9 mouse cellular contexts compared by ENCODE assay signal in the genomic region with DNA sequence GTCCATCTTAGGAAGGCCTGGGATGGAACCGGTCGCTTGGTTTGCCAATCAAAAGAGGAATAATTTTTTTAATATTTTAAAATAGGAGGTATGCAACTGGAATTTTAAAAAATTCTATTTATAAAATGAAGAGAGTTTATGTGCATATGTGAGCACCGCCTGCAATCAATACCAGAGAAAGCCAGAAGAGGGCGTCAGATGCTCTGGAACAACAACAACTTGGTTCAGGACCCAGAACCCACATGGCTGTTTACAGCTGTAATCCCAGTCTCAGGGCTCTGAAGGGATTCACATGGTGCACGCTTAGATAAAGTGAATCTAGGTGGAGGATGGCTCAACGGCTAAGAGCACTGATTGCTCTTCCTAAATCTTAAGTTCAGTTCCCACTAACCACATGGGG. TPM values are rescaled to one million over a fixed set of nuclear protein-coding genes. Genes with fewer than 3 reads are reported as not detected.
DNase-seq lines count a peak whose midpoint lies in the region; ATAC-seq and TF ChIP-seq lines count a peak whose summit lies in the region.
"Had no signal": no experiment of that assay in that cellular context is flagged by ENCODE, and none has a peak within 500 bp of the region (broad histone marks: within the 10 kb centered on the region; RNA-seq: fewer than 3 reads in every experiment).

No protein-coding gene starts in this region.

- no peak for ATAC-seq in liver, embryonic 14.5 days (ENCODE audit: insufficient read depth)
- ATAC-seq in intestine, embryonic 16.5 days = no peak

- peak; percentile 26; the same call in 1 of the 2 replicates for TF ChIP-seq CTCF in lung, adult 2 months (IDR thresholded peaks at IDR 0.05; ENCODE audit: insufficient read depth, low read length)
- TF ChIP-seq CTCF in liver, embryonic 14.5 days (IDR thresholded peaks at IDR 0.05; ENCODE audit: low read depth) = peak; percentile 47

- peak; percentile 36 for DNase-seq in gastrocnemius, postnatal 10 days
- DNase-seq in gastrocnemius, adult 18-20 months (ENCODE audit: low spot score) = no peak
- DNase-seq in lung, adult 2 months = peak; percentile 14
- no peak for DNase-seq in lung, postnatal 25 days (ENCODE audit: low spot score)
- peak; percentile 33 for DNase-seq in T-cell, adult 2 months (ENCODE audit: low spot score)
- DNase-seq in liver, embryonic 14.5 days (ENCODE audit: low read depth in 3 of 3, low spot score in 3 of 3) = peak in 2 of 3 experiments; percentile 10 to 16
- DNase-seq in ovary, postnatal 10 days (ENCODE audit: low spot score) = no peak

- H3K27ac ChIP-seq in liver, embryonic 14.5 days = no peak overlapping the region
- no peak overlapping the region for H3K27ac ChIP-seq in intestine, embryonic 16.5 days (ENCODE audit: low read length)
- H3K27ac ChIP-seq: neural tube, embryonic 12.5 days had no signal

- 82% methylated on average over 6 of the region's 6 CpGs for WGBS in lung, adult 2 months
- whole genome bisulfite sequencing in liver, embryonic 14.5 days (ENCODE audit: insufficient replicate concordance) = 67% methylated on average over 6 of the region's 6 CpGs
- WGBS in intestine, embryonic 16.5 days = 83% methylated on average over 6 of the region's 6 CpGs

- no peaks in the 10 kb centered on the region for H3K27me3 ChIP-seq in liver, embryonic 14.5 days (ENCODE audit: control insufficient read depth, insufficient read depth, low read length)
- no peaks in the 10 kb centered on the region for H3K27me3 ChIP-seq in intestine, embryonic 16.5 days (replicated peaks; ENCODE audit: control insufficient read depth, insufficient read depth, low read length)
- H3K27me3 ChIP-seq: neural tube, embryonic 12.5 days had no signal

- peaks cover 70% of the 10 kb centered on the region for H3K36me3 ChIP-seq in liver, embryonic 14.5 days (replicated peaks; ENCODE audit: control insufficient read depth, insufficient read depth, low read depth)
- peaks cover 7% of the 10 kb centered on the region for H3K36me3 ChIP-seq in intestine, embryonic 16.5 days (ENCODE audit: control insufficient read depth, insufficient read depth, low read length)

- H3K9ac ChIP-seq in liver, embryonic 14.5 days (replicated peaks) = no peak overlapping the region
- no peak overlapping the region for H3K9ac ChIP-seq in intestine, embryonic 16.5 days (ENCODE audit: low read depth, low read length)
- H3K9ac ChIP-seq: neural tube, embryonic 12.5 days had no signal

- no peak for TF ChIP-seq EP300 in liver, embryonic 14.5 days (IDR thresholded peaks at IDR 0.05; ENCODE audit: low read depth)

- H3K4me3 ChIP-seq in lung, adult 2 months (replicated peaks; ENCODE audit: extremely low read depth, low read depth, low read length) = no peak overlapping the region
- no peak overlapping the region for H3K4me3 ChIP-seq in liver, embryonic 14.5 days (ENCODE audit: insufficient read depth in 1 of 2, low read depth in 2 of 2, low read length in 2 of 2)
- no peak overlapping the region for H3K4me3 ChIP-seq in intestine, embryonic 16.5 days (ENCODE audit: low read length)
- H3K4me3 ChIP-seq: neural tube, embryonic 12.5 days had no signal

- no peaks in the 10 kb centered on the region for H3K4me1 ChIP-seq in lung, adult 2 months (ENCODE audit: control insufficient read depth, insufficient read depth, low read length)
- no peaks in the 10 kb centered on the region for H3K4me1 ChIP-seq in liver, embryonic 14.5 days (replicated peaks; ENCODE audit: control insufficient read depth in 2 of 2, insufficient read depth in 2 of 2, low read length in 1 of 2)
- no peaks in the 10 kb centered on the region for H3K4me1 ChIP-seq in intestine, embryonic 16.5 days (ENCODE audit: control insufficient read depth, insufficient read depth, low read length)
- H3K4me1 ChIP-seq: neural tube, embryonic 12.5 days had no signal

- TF ChIP-seq POLR2A in lung, adult 2 months (IDR thresholded peaks at IDR 0.05; ENCODE audit: borderline replicate concordance, extremely low read depth, low read depth, low read length) = no peak

- no peaks in the 10 kb centered on the region for H3K9me3 ChIP-seq in liver, embryonic 14.5 days (ENCODE audit: control insufficient read depth, low read length)
- H3K9me3 ChIP-seq in intestine, embryonic 16.5 days (ENCODE audit: control insufficient read depth, low read length) = no peaks in the 10 kb centered on the region
- H3K9me3 ChIP-seq: neural tube, embryonic 12.5 days had no signal

- no peak overlapping the region for H3K4me2 ChIP-seq in liver, embryonic 14.5 days (ENCODE audit: low read depth)
- H3K4me2 ChIP-seq in intestine, embryonic 16.5 days (ENCODE audit: low read depth, low read length) = no peak overlapping the region
- H3K4me2 ChIP-seq: neural tube, embryonic 12.5 days had no signal

RNA-seq across cellular contexts. Expression of a gene that starts 36.3 kb away (rescaled TPM):
- 1 to 10 TPM; 2.0 to 4.4 TPM for total RNA-seq in gastrocnemius, postnatal 10 days (2021)
- total RNA-seq in gastrocnemius, adult 18-20 months (2021) = 1 to 10 TPM; 1.7 to 2.8 TPM
- 5.5 and 11.0 TPM in 2 replicates for polyA plus RNA-seq in lung, adult 2 months (2012; rRNA removed)
- polyA plus RNA-seq in liver, embryonic 14.5 days (2012; rRNA removed) = 1.1 and 1.2 TPM in 2 replicates
- polyA plus RNA-seq in liver, embryonic 14.5 days (2014; fragmentation: Nextera tagmentation; extraction: Ambion mirVana) = 0.72 and 0.97 TPM in 2 replicates
- polyA plus RNA-seq in intestine, embryonic 16.5 days (2015; fragmentation: Nextera tagmentation; extraction: Ambion mirVana) = 3.1 and 3.5 TPM in 2 replicates

RNA-seq across cellular contexts. Expression of a gene that starts 42.8 kb away (rescaled TPM):
- 10 to 100 TPM; 10.3 to 10.7 TPM for total RNA-seq in gastrocnemius, postnatal 10 days (2021)
- total RNA-seq in gastrocnemius, adult 18-20 months (2021) = 10 to 100 TPM in 1 of 2 experiments, 1 to 10 TPM in 1; 7.9 to 13.9 TPM
- 4.6 and 6.3 TPM in 2 replicates for polyA plus RNA-seq in lung, adult 2 months (2012; rRNA removed)
- 6.5 and 8.4 TPM in 2 replicates for polyA plus RNA-seq in liver, embryonic 14.5 days (2012; rRNA removed)
- 13.1 and 14.8 TPM in 2 replicates for polyA plus RNA-seq in liver, embryonic 14.5 days (2014; fragmentation: Nextera tagmentation; extraction: Ambion mirVana)
- 5.8 and 6.3 TPM in 2 replicates for polyA plus RNA-seq in intestine, embryonic 16.5 days (2015; fragmentation: Nextera tagmentation; extraction: Ambion mirVana)

RNA-seq across cellular contexts. Expression of a gene that starts 49.1 kb away (rescaled TPM):
- 100 to 1,000 TPM; 130 to 156 TPM for total RNA-seq in gastrocnemius, postnatal 10 days (2021)
- total RNA-seq in gastrocnemius, adult 18-20 months (2021) = 100 to 1,000 TPM; 104 to 130 TPM
- polyA plus RNA-seq in lung, adult 2 months (2012; rRNA removed) = 23.6 and 28.9 TPM in 2 replicates
- polyA plus RNA-seq in liver, embryonic 14.5 days (2012; rRNA removed) = 13.5 and 19.4 TPM in 2 replicates
- 19.0 and 21.0 TPM in 2 replicates for polyA plus RNA-seq in liver, embryonic 14.5 days (2014; fragmentation: Nextera tagmentation; extraction: Ambion mirVana)
- polyA plus RNA-seq in intestine, embryonic 16.5 days (2015; fragmentation: Nextera tagmentation; extraction: Ambion mirVana) = 16.2 and 16.7 TPM in 2 replicates

Comparison
In these comparisons a context has a peak if more than half of its experiments do, and no peak if none do; other contexts are left out.
1. DNase-seq: peak in gastrocnemius, postnatal 10 days (single experiment), lung, adult 2 months (single experiment), T-cell, adult 2 months (single experiment) and liver, embryonic 14.5 days (2 of 3); none in gastrocnemius, adult 18-20 months (single experiment), lung, postnatal 25 days (single experiment) and ovary, postnatal 10 days (single experiment).